Mouse (Mus musculus) liver, adult 2 months (tissue): ENCODE data around the gene Klhl28. TPM values are rescaled to one million over a fixed set of nuclear protein-coding genes. Genes with fewer than 3 reads are reported as not detected.
A peak's percentile ranks its signal among the peaks of the same experiment; 100 is the strongest.

ENCODE experiments used
- DNase-seq: peaks from one replicate; pipeline ENCODE4 v3.0.0-alpha.2; 2011; ENCODE audit warnings: low read depth, low spot score; ENCODE audit errors: extremely low read depth
- H3K27ac ChIP-seq: fragments of 200-500 bp; replicated peaks from 2 replicates; pipeline ENCODE4 v1.5.1; 2012; ENCODE audit warnings: low read depth, mild to moderate bottlenecking, control low read depth, inconsistent platforms, low read length; ENCODE audit not compliant: insufficient read depth
- H3K27me3 ChIP-seq: fragments of 200-500 bp; 2 replicates; pipeline ENCODE4 v1.6.1; 2012; ENCODE audit warnings: mild to moderate bottlenecking, moderate library complexity, low read length, inconsistent platforms; ENCODE audit not compliant: control insufficient read depth, insufficient read depth
- H3K36me3 ChIP-seq: fragments of 200-500 bp; 2 replicates; pipeline ENCODE4 v1.6.1; 2012; ENCODE audit warnings: low read length, inconsistent platforms; ENCODE audit not compliant: control insufficient read depth, insufficient read depth
- H3K4me1 ChIP-seq: fragments of 200-500 bp; 2 replicates; pipeline ENCODE4 v1.6.1; 2011; ENCODE audit warnings: low read length; ENCODE audit not compliant: control insufficient read depth, insufficient read depth
- H3K4me3 ChIP-seq: fragments of 200-500 bp; 2 replicates; pipeline ENCODE4 v1.5.1; 2011; ENCODE audit warnings: low read depth, mild to moderate bottlenecking, control low read depth, low read length, moderate library complexity; ENCODE audit not compliant: insufficient read depth
- H3K79me2 ChIP-seq: fragments of 200-500 bp; 2 replicates; pipeline ENCODE4 v1.6.1; 2012; ENCODE audit warnings: inconsistent platforms, mild to moderate bottlenecking, low read length, moderate library complexity; ENCODE audit not compliant: control insufficient read depth, insufficient read depth
- H3K9ac ChIP-seq: fragments of 200-500 bp; 2 replicates; pipeline ENCODE4 v1.6.1; 2012; ENCODE audit warnings: low read depth, mild to moderate bottlenecking, control low read depth, inconsistent platforms, low read length
- CTCF ChIP-seq: fragments of 200-500 bp; IDR thresholded peaks from 2 replicates; pipeline ENCODE4 v1.5.1; 2011; ENCODE audit warnings: low read depth, low read length, control low read depth
- POLR2A ChIP-seq: fragments of 200-500 bp; IDR thresholded peaks from 2 replicates; pipeline ENCODE4 v1.6.1; 2011; ENCODE audit warnings: low read length, control low read depth; ENCODE audit not compliant: insufficient read depth; ENCODE audit errors: extremely low read depth
- WGBS: fragments of 180-500 bp; shearing (Covaris S2); methylation state at CpG from one replicate; pipeline ENCODE4 v1.1.7; 2018; 5-methylcytosine and 5-hydroxymethylcytosine counted together
- polyA plus RNA-seq: library from polyadenylated mRNA; depleted of rRNA; stranded (reverse); fragments of >200 nt; gene quantifications from 2 replicates; pipeline ENCODE4 v1.2.3, GENCODE M21; 2012
- total RNA-seq: library from RNA; depleted of rRNA; stranded (reverse); fragments of >200 nt; gene quantifications from 2 replicates; pipeline ENCODE4 v1.2.3, GENCODE M21; 2014

The Klhl28 gene
- total and polyA plus RNA-seq, 2 experiments = 1.6 to 6.2 TPM

DNA sequence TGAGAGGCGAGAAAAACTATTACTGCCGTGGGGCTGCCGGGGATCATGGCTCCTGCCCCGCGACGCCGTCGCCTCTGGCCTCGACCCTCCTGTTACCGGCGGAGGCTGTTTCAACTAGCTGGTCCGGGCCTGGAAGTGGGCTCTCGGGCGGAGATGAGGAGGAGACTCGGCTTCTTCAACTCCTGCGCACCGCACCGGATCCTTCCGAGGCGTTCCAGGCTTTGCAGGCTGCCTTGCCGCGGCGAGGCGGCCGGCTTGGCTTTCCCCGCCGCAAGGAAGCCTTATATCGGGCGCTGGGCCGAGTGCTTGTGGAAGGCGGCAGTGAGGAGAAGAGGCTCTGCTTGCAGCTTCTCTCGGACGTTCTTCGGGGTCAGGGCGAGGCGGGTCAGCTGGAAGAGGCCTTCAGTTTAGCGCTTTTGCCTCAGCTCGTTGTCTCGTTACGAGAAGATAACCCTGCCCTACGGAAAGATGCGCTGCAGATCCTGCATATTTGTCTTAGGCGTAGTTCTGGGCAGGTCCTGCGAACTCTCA, 832 bp upstream of the Klhl28 start:
- TF ChIP-seq POLR2A (no peak), CTCF (no peak)
- Histone ChIP-seq H3K27ac (peak overlapping the region; percentile 30), H3K79me2 (no peaks in the 10 kb centered on the region; the same call in 1 of the 2 replicates), H3K4me1 (peaks cover 8% of the 10 kb centered on the region), H3K9ac (peak overlapping the region; percentile 84), H3K27me3 (no peaks in the 10 kb centered on the region), H3K4me3 (peak overlapping the region; percentile 81), H3K36me3 (peaks cover 2% of the 10 kb centered on the region; the same call in 1 of the 2 replicates)
- peak; percentile 38 for DNase-seq
- under 1% methylated on average over 44 of the region's 44 CpGs for WGBS

DNA sequence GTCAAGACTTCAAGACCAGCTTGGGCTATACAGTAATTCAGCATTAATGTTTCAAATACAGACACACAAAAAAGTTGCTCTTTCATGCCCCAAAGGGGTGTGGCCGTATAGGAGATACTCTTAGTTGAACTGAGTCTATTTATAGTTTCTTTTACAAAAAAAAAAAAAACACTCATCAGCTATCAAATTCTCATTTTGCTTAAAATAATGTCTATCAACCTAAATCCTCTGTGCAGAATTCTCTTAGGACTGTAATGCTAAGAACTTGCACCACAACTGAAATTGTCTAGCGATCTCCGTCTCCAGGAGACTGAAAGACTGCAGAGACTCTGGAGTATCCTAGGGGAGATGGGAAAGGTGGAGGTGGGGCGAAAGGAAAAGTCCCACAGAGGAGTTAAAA, 774 bp downstream of the Klhl28 start:
- no peak for DNase-seq
- H3K27ac ChIP-seq = no peak overlapping the region
- 8% methylated on average over 4 of the region's 4 CpGs for WGBS

DNA sequence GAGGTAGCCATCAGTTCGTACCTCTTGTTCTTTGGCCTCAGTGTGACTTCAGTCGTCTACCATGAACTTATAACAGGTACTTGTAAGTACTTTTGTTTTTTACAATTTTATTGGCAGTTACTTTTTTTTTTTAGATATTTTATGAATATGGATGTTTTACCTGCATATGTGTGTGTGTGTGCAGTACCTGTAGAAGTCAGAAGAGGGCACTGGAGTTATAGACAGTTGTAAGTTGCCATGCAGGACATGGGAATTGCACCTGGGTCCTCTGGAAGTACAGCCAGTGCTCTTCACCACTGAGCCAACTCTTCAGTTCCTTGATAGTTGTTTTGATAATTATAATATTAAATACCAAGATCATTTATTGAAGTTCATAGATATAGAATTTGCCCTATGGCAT, 27.8 kb downstream of the Klhl28 start:
- peak; percentile 36 for DNase-seq
- peak; percentile 25 for TF ChIP-seq CTCF
- no peak for TF ChIP-seq POLR2A

More for the DNA sequence above, 774 bp downstream of the Klhl28 start:
- no peaks in the 10 kb centered on the region for H3K27me3 ChIP-seq
- H3K79me2 ChIP-seq = no peaks in the 10 kb centered on the region; the same call in 1 of the 2 replicates
- H3K4me3 ChIP-seq = peak overlapping the region; percentile 65
- no peaks in the 10 kb centered on the region for H3K36me3 ChIP-seq
- H3K9ac ChIP-seq = no peak overlapping the region
- H3K4me1 ChIP-seq = peaks cover 8% of the 10 kb centered on the region
- TF ChIP-seq CTCF = no peak
- no peak for TF ChIP-seq POLR2A

DNA sequence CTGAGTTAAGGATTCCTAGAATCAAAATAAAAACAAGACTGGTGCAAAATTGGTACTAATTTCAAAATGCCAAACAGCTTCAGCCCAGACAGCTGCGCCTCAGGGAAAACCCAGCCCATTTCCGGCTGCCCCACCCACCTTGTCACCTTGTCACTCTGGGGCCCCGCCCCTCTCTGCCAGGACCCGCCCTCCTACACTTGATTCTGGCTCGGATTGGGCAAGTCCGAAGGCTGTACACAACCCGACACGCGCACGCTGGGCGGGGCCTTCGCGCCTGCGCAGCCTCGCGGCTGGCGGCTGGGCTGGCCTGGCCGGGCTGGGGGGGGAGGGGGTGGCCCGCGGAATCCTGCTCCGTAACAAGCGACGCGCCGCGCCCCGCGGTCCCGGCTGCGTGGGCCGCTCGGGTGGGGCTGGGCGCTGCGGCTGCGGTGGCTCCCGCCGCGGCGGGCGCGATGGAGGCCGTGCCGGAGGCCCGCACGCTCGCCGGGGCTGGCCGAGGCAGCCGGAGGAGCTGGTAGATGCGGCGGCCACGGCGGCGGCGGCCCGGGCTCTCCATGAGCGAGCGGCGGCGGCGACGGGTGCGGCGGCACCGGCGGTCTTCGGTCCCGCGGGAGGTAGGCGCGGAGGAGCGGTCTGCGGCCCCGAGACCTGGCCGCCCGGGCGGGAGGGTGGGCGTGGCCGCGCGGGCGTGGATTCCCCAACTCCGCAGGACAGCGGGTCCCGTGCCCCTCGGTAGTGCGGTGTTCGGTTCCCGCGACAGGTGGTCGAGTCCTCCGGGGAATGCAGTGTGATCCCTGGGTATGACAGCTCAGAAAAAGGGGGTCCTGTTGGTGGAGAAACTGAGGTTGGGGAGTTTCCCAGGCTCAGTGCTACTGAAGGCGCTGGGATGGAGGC, 47.5 kb downstream of the Klhl28 start, which contains the start of gene Gm527:
TSS of gene Gm527 (plus strand) at position 329 of the 894 bp plus-strand sequence.
- peak; percentile 88 for DNase-seq
- Histone ChIP-seq H3K4me3 (peak within 1 kb of the TSS; percentile 62), H3K79me2 (no peaks in the 10 kb centered on the region), H3K27me3 (no peaks in the 10 kb centered on the region), H3K4me1 (no peaks in the 10 kb centered on the region), H3K9ac (peak within 1 kb of the TSS; percentile 80), H3K27ac (no peak within 1 kb of the TSS), H3K36me3 (no peaks in the 10 kb centered on the region)
- TF ChIP-seq POLR2A (no peak), CTCF (no peak)
- under 1% methylated on average over 80 of the region's 93 CpGs for WGBS

More for the DNA sequence above, 27.8 kb downstream of the Klhl28 start:
- 83% methylated on average over 2 of the region's 2 CpGs for WGBS
- H3K27me3 ChIP-seq = no peaks in the 10 kb centered on the region; the same call in 1 of the 2 replicates
- H3K79me2 ChIP-seq = no peaks in the 10 kb centered on the region
- H3K36me3 ChIP-seq = peaks cover 3% of the 10 kb centered on the region; the same call in 1 of the 2 replicates
- H3K27ac ChIP-seq = no peak overlapping the region
- H3K4me1 ChIP-seq = no peaks in the 10 kb centered on the region
- H3K4me3 ChIP-seq = no peak overlapping the region
- no peak overlapping the region for H3K9ac ChIP-seq

DNA sequence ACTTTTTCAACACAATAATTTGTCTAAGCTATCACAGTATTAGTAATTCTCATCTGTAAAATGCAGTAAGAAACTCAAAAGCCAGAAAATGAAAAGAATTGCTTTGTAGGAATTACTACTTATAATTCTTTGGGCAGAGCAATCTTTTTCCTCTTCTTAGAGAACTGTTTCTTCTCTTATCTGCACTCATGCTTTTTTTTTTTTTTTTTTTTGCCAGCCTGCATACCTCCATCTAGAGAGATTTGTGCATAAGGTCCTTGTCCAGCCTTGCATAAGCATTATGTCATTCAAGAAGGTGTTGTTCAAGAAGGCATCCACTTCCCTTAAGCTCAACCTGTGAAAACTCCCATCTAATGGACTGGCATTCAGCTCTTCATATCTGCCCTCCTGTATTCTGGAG, 48.6 kb downstream of the Klhl28 start:
- H3K4me1 ChIP-seq = no peaks in the 10 kb centered on the region
- TF ChIP-seq POLR2A (no peak), CTCF (no peak)
- no peak overlapping the region for H3K4me3 ChIP-seq
- H3K27me3 ChIP-seq = no peaks in the 10 kb centered on the region
- no peak overlapping the region for H3K27ac ChIP-seq
- DNase-seq = no peak
- H3K9ac ChIP-seq = no peak overlapping the region
- H3K36me3 ChIP-seq = no peaks in the 10 kb centered on the region
- H3K79me2 ChIP-seq = no peaks in the 10 kb centered on the region
